Mouse (Mus musculus): ENCODE data around the gene Gtsf1l. TPM values are rescaled to one million over a fixed set of nuclear protein-coding genes. Genes with fewer than 3 reads are reported as not detected.
"Not testable (repeated sequence)": the region's sequence is repeated elsewhere in the genome, so short reads cannot be mapped to it uniquely, and the experiment has no call there.

Gtsf1l gene
- polyA plus RNA-seq, 1 experiment from 2014 or later: not detected

GRCm38 (mm10) chr2:163061203-163062118, 26.2 kb downstream of the Gtsf1l start:
- H3K9me3 ChIP-seq (ENCODE audit: control insufficient read depth, low read length): no peaks in the 10 kb centered on the region
- H3K4me3 ChIP-seq (replicated peaks; ENCODE audit: low read depth, low read length): no peak overlapping the region
- DNase-seq (no peak), ATAC-seq (ENCODE audit: low FRiP score, low TSS enrichment) (no peak)
- 82% methylated on average over 8 of the region's 8 CpGs for WGBS
- no peak overlapping the region for H3K9ac ChIP-seq (replicated peaks; ENCODE audit: low read length)
- no peaks in the 10 kb centered on the region for H3K4me1 ChIP-seq (ENCODE audit: control insufficient read depth, insufficient read depth, low read length)
- H3K27me3 ChIP-seq (ENCODE audit: control insufficient read depth, insufficient read depth, low read length): no peaks in the 10 kb centered on the region
- no peak overlapping the region for H3K4me2 ChIP-seq (ENCODE audit: low read length)
- no peaks in the 10 kb centered on the region for H3K36me3 ChIP-seq (ENCODE audit: control insufficient read depth, insufficient read depth, low read length)
- no peak overlapping the region for H3K27ac ChIP-seq (replicated peaks; ENCODE audit: low read depth, low read length)

- no peak for DNase-seq
- Histone ChIP-seq H3K27me3 (ENCODE audit: control insufficient read depth, insufficient read depth, low read length) (no peaks in the 10 kb centered on the region), H3K4me3 (replicated peaks; ENCODE audit: low read depth, low read length) (no peak overlapping the region)
These were observed 27.0 kb downstream of the Gtsf1l start for GRCm38 (mm10) chr2:163060630-163061029.

GRCm38 (mm10) chr2:163058981-163059380, 28.7 kb downstream of the Gtsf1l start:
- H3K4me2 ChIP-seq (ENCODE audit: low read length); H3K36me3 ChIP-seq (ENCODE audit: control insufficient read depth, insufficient read depth, low read length); H3K27ac ChIP-seq (replicated peaks; ENCODE audit: low read depth, low read length); H3K4me3 ChIP-seq (replicated peaks; ENCODE audit: low read depth, low read length); H3K4me1 ChIP-seq (ENCODE audit: control insufficient read depth, insufficient read depth, low read length); ATAC-seq (ENCODE audit: low FRiP score, low TSS enrichment); H3K9me3 ChIP-seq (ENCODE audit: control insufficient read depth, low read length); DNase-seq; H3K9ac ChIP-seq (replicated peaks; ENCODE audit: low read length); H3K27me3 ChIP-seq (ENCODE audit: control insufficient read depth, insufficient read depth, low read length): not testable (repeated sequence)
- WGBS: 96% methylated on average over 6 of the region's 7 CpGs

More at GRCm38 (mm10) chr2:163060630-163061029, 27.0 kb downstream of the Gtsf1l start:
- H3K4me2 ChIP-seq (ENCODE audit: low read length): no peak overlapping the region
- WGBS: 80% methylated on average over 6 of the region's 6 CpGs
- no peak overlapping the region for H3K27ac ChIP-seq (replicated peaks; ENCODE audit: low read depth, low read length)
- no peak overlapping the region for H3K9ac ChIP-seq (replicated peaks; ENCODE audit: low read length)
- no peaks in the 10 kb centered on the region for H3K9me3 ChIP-seq (ENCODE audit: control insufficient read depth, low read length)
- no peak for ATAC-seq (ENCODE audit: low FRiP score, low TSS enrichment)
- no peaks in the 10 kb centered on the region for H3K36me3 ChIP-seq (ENCODE audit: control insufficient read depth, insufficient read depth, low read length)
- H3K4me1 ChIP-seq (ENCODE audit: control insufficient read depth, insufficient read depth, low read length): no peaks in the 10 kb centered on the region

- no peak overlapping the region for H3K4me3 ChIP-seq (replicated peaks; ENCODE audit: low read depth, low read length)
- H3K27me3 ChIP-seq (ENCODE audit: control insufficient read depth, insufficient read depth, low read length): 0 out of 2 replicates have a peak, but pooled peaks cover 4% of the 10 kb centered on the region
- no peaks in the 10 kb centered on the region for H3K36me3 ChIP-seq (ENCODE audit: control insufficient read depth, insufficient read depth, low read length)
- DNase-seq: no peak
- H3K27ac ChIP-seq (replicated peaks; ENCODE audit: low read depth, low read length): no peak overlapping the region
- 88% methylated on average over 9 of the region's 9 CpGs for WGBS
- no peak for ATAC-seq (ENCODE audit: low FRiP score, low TSS enrichment)
- peaks cover 5% of the 10 kb centered on the region for H3K4me1 ChIP-seq (ENCODE audit: control insufficient read depth, insufficient read depth, low read length)
- no peak overlapping the region for H3K4me2 ChIP-seq (ENCODE audit: low read length)
- no peaks in the 10 kb centered on the region for H3K9me3 ChIP-seq (ENCODE audit: control insufficient read depth, low read length)
- H3K9ac ChIP-seq (replicated peaks; ENCODE audit: low read length): no peak overlapping the region
These were observed 31.1 kb downstream of the Gtsf1l start for GRCm38 (mm10) chr2:163056584-163056983.

GRCm38 (mm10) chr2:163055715-163056114, 31.9 kb downstream of the Gtsf1l start:
- H3K9ac ChIP-seq (replicated peaks; ENCODE audit: low read length): no peak overlapping the region
- ATAC-seq (ENCODE audit: low FRiP score, low TSS enrichment) (no peak), DNase-seq (no peak)
- H3K4me1 ChIP-seq (ENCODE audit: control insufficient read depth, insufficient read depth, low read length): peaks cover 5% of the 10 kb centered on the region
- no peaks in the 10 kb centered on the region for H3K9me3 ChIP-seq (ENCODE audit: control insufficient read depth, low read length)
- 31% methylated on average over 5 of the region's 5 CpGs for WGBS
- H3K4me3 ChIP-seq (replicated peaks; ENCODE audit: low read depth, low read length): peak overlapping the region; percentile 53; the same call in 1 of the 2 replicates
- H3K27me3 ChIP-seq (ENCODE audit: control insufficient read depth, insufficient read depth, low read length): 0 out of 2 replicates have a peak, but pooled peaks cover 4% of the 10 kb centered on the region
- H3K4me2 ChIP-seq (ENCODE audit: low read length): peak overlapping the region; percentile 100
- no peaks in the 10 kb centered on the region for H3K36me3 ChIP-seq (ENCODE audit: control insufficient read depth, insufficient read depth, low read length)
- no peak overlapping the region for H3K27ac ChIP-seq (replicated peaks; ENCODE audit: low read depth, low read length)

- H3K36me3 ChIP-seq (ENCODE audit: control insufficient read depth, insufficient read depth, low read length): no peaks in the 10 kb centered on the region
- peak; percentile 11 for DNase-seq
- H3K4me1 ChIP-seq (ENCODE audit: control insufficient read depth, insufficient read depth, low read length): peaks cover 5% of the 10 kb centered on the region
- 0 out of 2 replicates have a peak, but pooled peaks cover 4% of the 10 kb centered on the region for H3K27me3 ChIP-seq (ENCODE audit: control insufficient read depth, insufficient read depth, low read length)
- H3K9me3 ChIP-seq (ENCODE audit: control insufficient read depth, low read length): no peaks in the 10 kb centered on the region
- H3K4me2 ChIP-seq (ENCODE audit: low read length): peak overlapping the region; percentile 100
- no peak overlapping the region for H3K27ac ChIP-seq (replicated peaks; ENCODE audit: low read depth, low read length)
- H3K4me3 ChIP-seq (replicated peaks; ENCODE audit: low read depth, low read length): peak overlapping the region; percentile 53
- ATAC-seq (ENCODE audit: low FRiP score, low TSS enrichment): no peak
- H3K9ac ChIP-seq (replicated peaks; ENCODE audit: low read length): peak overlapping the region; percentile 40; the same call in 1 of the 2 replicates
- WGBS: under 1% methylated on average over 37 of the region's 38 CpGs
These were observed 32.7 kb downstream of the Gtsf1l start for GRCm38 (mm10) chr2:163054891-163055494.

- no peaks in the 10 kb centered on the region for H3K9me3 ChIP-seq (ENCODE audit: control insufficient read depth, low read length)
- under 1% methylated on average over 48 of the region's 48 CpGs for whole genome bisulfite sequencing
- peak within 1 kb of the TSS; percentile 53 for H3K4me3 ChIP-seq (replicated peaks; ENCODE audit: low read depth, low read length)
- peak within 1 kb of the TSS; percentile 40 for H3K9ac ChIP-seq (replicated peaks; ENCODE audit: low read length)
- ATAC-seq (ENCODE audit: low FRiP score, low TSS enrichment): peak; percentile 98
- peak; percentile 95 for DNase-seq
- H3K27me3 ChIP-seq (ENCODE audit: control insufficient read depth, insufficient read depth, low read length): 0 out of 2 replicates have a peak, but pooled peaks cover 4% of the 10 kb centered on the region
- H3K27ac ChIP-seq (replicated peaks; ENCODE audit: low read depth, low read length): no peak within 1 kb of the TSS
- peak within 1 kb of the TSS; percentile 100 for H3K4me2 ChIP-seq (ENCODE audit: low read length)
- peaks cover 5% of the 10 kb centered on the region for H3K4me1 ChIP-seq (ENCODE audit: control insufficient read depth, insufficient read depth, low read length)
- no peaks in the 10 kb centered on the region for H3K36me3 ChIP-seq (ENCODE audit: control insufficient read depth, insufficient read depth, low read length)
These were observed 33.3 kb downstream of the Gtsf1l start, which contains the start of gene Mybl2 for GRCm38 (mm10) chr2:163054335-163054840. TSS of gene Mybl2 (plus strand) at chr2:163054687.

- H3K36me3 ChIP-seq (ENCODE audit: control insufficient read depth, insufficient read depth, low read length): 0 out of 2 replicates have a peak, but pooled peaks cover 6% of the 10 kb centered on the region
- 0 out of 2 replicates have a peak, but pooled peaks cover 4% of the 10 kb centered on the region for H3K27me3 ChIP-seq (ENCODE audit: control insufficient read depth, insufficient read depth, low read length)
- H3K4me2 ChIP-seq (ENCODE audit: low read length): no peak overlapping the region
- peaks cover 8% of the 10 kb centered on the region for H3K4me1 ChIP-seq (ENCODE audit: control insufficient read depth, insufficient read depth, low read length)
- no peak overlapping the region for H3K9ac ChIP-seq (replicated peaks; ENCODE audit: low read length)
- 63% methylated on average over 4 of the region's 4 CpGs for WGBS
- no peak overlapping the region for H3K27ac ChIP-seq (replicated peaks; ENCODE audit: low read depth, low read length)
- ATAC-seq (ENCODE audit: low FRiP score, low TSS enrichment) (no peak), DNase-seq (no peak)
- H3K4me3 ChIP-seq (replicated peaks; ENCODE audit: low read depth, low read length): no peak overlapping the region
- no peaks in the 10 kb centered on the region for H3K9me3 ChIP-seq (ENCODE audit: control insufficient read depth, low read length)
These were observed 34.8 kb downstream of the Gtsf1l start for GRCm38 (mm10) chr2:163052826-163053225.

All from midbrain, embryonic 14.5 days (tissue).